Mouse (Mus musculus) limb, embryonic 14.5 days (tissue): ENCODE measurements around the gene Tuba1b. TPM values are rescaled to one million over a fixed set of nuclear protein-coding genes. Genes with fewer than 3 reads are reported as not detected.
A peak's percentile ranks its signal among the peaks of the same experiment; 100 is the strongest.

ENCODE experiments used
- ATAC-seq: fragments of 200-750 bp; cut with Nextera tagmentation; 2 replicates; pipeline ENCODE4 v1.8.0; 2017; ENCODE audit warnings: low read depth, moderate number of reproducible peaks, moderate TSS enrichment; ENCODE audit not compliant: low FRiP score
- DNase-seq: peaks from one replicate; pipeline ENCODE4 v3.0.0-alpha.2; 2015; ENCODE audit warnings: low spot score
- H3K27ac ChIP-seq: fragments of 300-500 bp; sonication (generic); replicated peaks from 2 replicates; pipeline ENCODE4 v1.5.1; 2014; ENCODE audit warnings: low read depth, mild to moderate bottlenecking, low read length, moderate library complexity, mixed read lengths
- H3K27me3 ChIP-seq: fragments of 300-500 bp; sonication (generic); 2 replicates; pipeline ENCODE4 v1.6.1; 2014; ENCODE audit warnings: low read length, mixed read lengths; ENCODE audit not compliant: control insufficient read depth, insufficient read depth
- H3K36me3 ChIP-seq: fragments of 300-500 bp; sonication (generic); 2 replicates; pipeline ENCODE4 v1.6.1; 2014; ENCODE audit warnings: mild to moderate bottlenecking, low read length, moderate library complexity, mixed read lengths; ENCODE audit not compliant: control insufficient read depth, insufficient read depth
- H3K4me1 ChIP-seq: fragments of 300-500 bp; sonication (generic); 2 replicates; pipeline ENCODE4 v1.6.1; 2014; ENCODE audit warnings: antibody characterized with exemption, low read length, mixed read lengths; ENCODE audit not compliant: control insufficient read depth, insufficient read depth
- H3K4me2 ChIP-seq: fragments of 300-500 bp; sonication (generic); replicated peaks from 2 replicates; pipeline ENCODE4 v1.6.1; 2014; ENCODE audit warnings: low read depth, mild to moderate bottlenecking, low read length, moderate library complexity; ENCODE audit not compliant: severe bottlenecking
- H3K4me3 ChIP-seq: fragments of 300-500 bp; sonication (generic); replicated peaks from 2 replicates; pipeline ENCODE4 v1.5.1; 2014; ENCODE audit warnings: low read length
- H3K9ac ChIP-seq: fragments of 300-500 bp; sonication (generic); 2 replicates; pipeline ENCODE4 v1.6.1; 2014; ENCODE audit warnings: mild to moderate bottlenecking, low read depth, low read length, moderate library complexity; ENCODE audit not compliant: severe bottlenecking
- H3K9me3 ChIP-seq: fragments of 300-500 bp; sonication (generic); 2 replicates; pipeline ENCODE4 v1.6.1; 2016; ENCODE audit warnings: low read length; ENCODE audit not compliant: control insufficient read depth
- POLR2A ChIP-seq: fragments of 200-500 bp; IDR thresholded peaks from 2 replicates; pipeline ENCODE4 v1.8.0; 2012; ENCODE audit warnings: inconsistent platforms, mild to moderate bottlenecking, moderate library complexity, borderline replicate concordance; ENCODE audit not compliant: insufficient read depth, insufficient read length; ENCODE audit errors: extremely low read depth
- WGBS: fragments of 180-500 bp; shearing (Covaris S2); extraction: QIAGEN DNeasy Blood & Tissue Kit; methylation state at CpG from one replicate; pipeline ENCODE4 v1.1.7; 2014; 5-methylcytosine and 5-hydroxymethylcytosine counted together
- polyA plus RNA-seq, 2 experiments: library from polyadenylated mRNA; depleted of rRNA in 1 of 2; stranded (reverse) in 1 of 2; unstranded in 1 of 2; fragments of >200 nt; fragmentation: Nextera tagmentation in 1 of 2; extraction: Ambion mirVana in 1 of 2; gene quantifications; 2 replicates each; pipeline versions ENCODE4 v1.2.1 to v1.2.3; 2012 to 2014

The Tuba1b gene
- polyA plus RNA-seq (2012; rRNA removed) (2,384 and 3,894 TPM in 2 replicates), polyA plus RNA-seq (2014; fragmentation: Nextera tagmentation; extraction: Ambion mirVana) (1,587 and 1,605 TPM in 2 replicates)

DNA sequence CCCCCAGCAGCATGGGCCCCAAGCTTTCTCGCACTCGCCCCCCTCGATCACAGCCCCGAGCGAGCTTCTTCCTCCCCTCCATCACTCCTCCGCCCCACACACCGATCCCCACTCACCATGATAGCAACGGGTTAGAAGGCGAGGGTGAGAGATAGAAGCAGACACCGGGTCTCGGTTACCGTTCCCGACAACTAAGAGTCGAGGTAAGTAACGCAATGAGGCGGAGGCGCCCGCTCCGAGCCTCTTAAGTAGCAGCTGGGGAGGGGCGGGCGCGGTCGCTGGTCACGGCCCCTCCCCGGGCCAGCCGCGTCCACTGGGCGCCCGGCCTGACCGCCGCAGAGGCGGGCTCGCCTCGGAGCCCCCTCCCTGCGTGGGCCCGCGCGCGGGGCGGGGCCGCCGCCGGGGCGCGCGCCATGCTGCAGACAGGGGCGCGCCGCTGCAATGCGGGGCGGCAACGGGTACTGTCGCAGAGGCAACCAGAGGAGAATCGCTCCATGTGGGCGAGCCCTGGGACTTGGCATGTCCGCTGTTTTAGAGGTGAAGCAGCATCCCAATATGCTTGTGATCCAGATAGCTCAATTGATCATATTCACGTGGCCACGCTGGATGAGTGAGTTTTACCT lies at the start of gene Tuba1b:
TSS of gene Tuba1b (minus strand) at position 349 of the 623 bp plus-strand sequence.
- Histone ChIP-seq H3K4me3 (peak within 1 kb of the TSS; percentile 73), H3K9ac (peak within 1 kb of the TSS; percentile 90), H3K4me1 (peaks cover 14% of the 10 kb centered on the region), H3K9me3 (no peaks in the 10 kb centered on the region), H3K27me3 (no peaks in the 10 kb centered on the region), H3K36me3 (peaks cover 16% of the 10 kb centered on the region), H3K4me2 (peak within 1 kb of the TSS; percentile 97), H3K27ac (peak within 1 kb of the TSS; percentile 98)
- under 1% methylated on average over 45 of the region's 58 CpGs for WGBS
- peak; percentile 94 for ATAC-seq
- TF ChIP-seq POLR2A, result peak; percentile 91; the same call in 1 of the 2 replicates
- DNase-seq, result peak; percentile 94

DNA sequence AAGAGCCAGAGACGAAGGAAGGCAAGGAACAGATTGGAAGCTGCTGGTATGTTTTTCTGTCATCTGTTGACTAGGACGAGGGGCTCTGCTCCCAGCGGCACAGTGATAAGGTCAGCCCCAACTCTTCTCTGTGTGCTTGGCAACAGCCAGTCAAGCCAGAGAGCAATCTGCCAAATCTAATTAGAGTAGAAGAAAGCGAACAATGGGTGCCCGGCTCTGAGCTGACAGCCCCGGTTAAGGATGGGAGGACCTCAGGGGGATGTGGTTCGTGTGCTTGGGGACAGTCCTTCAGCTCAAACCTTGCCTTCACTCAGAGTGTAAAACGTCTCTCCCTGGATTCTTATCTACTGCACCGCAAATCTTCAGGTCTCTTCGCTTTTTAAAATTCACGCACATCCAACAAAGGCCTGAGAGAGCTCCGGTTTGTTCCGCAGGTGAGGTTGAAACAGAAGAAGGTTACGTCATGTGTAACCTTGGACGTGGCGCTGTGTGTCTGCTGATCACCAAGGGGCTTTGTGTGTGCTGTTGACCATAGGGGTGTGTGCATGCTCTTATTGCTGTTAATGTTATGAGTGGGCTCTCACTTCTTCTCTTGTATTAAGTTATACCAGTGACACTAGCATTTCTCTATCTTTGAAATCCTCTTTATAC lies 49.2 kb upstream of the Tuba1b start:
- Histone ChIP-seq H3K27ac (no peak overlapping the region), H3K4me1 (peaks cover 16% of the 10 kb centered on the region), H3K9ac (no peak overlapping the region), H3K36me3 (no peaks in the 10 kb centered on the region), H3K4me3 (no peak overlapping the region), H3K9me3 (no peaks in the 10 kb centered on the region), H3K4me2 (no peak overlapping the region), H3K27me3 (no peaks in the 10 kb centered on the region)
- no peak for TF ChIP-seq POLR2A
- WGBS, result 52% methylated on average over 16 of the region's 16 CpGs
- ATAC-seq (no peak), DNase-seq (no peak)

DNA sequence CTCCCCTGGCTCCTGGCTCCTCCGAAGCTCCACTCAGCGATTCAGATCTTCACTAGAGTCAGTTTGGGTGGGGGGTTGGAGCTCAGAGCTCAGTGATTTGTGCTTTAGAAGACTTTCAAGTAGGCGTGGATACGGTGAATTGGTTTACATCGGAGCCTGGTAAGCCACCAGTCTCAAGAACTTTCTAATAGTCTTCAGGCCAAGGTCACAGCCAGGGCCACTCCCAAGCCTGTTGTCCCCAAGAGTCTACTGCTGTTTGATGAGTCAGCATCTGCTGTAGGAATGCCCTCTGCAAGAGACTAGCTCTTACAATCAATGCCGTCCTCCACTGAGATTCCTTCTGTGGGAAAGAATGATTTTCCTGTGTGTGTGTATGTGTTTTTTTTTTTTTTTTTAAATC lies 47.7 kb upstream of the Tuba1b start:
- Histone ChIP-seq H3K9ac (no peak overlapping the region), H3K9me3 (no peaks in the 10 kb centered on the region), H3K4me2 (no peak overlapping the region), H3K27ac (no peak overlapping the region), H3K27me3 (no peaks in the 10 kb centered on the region), H3K4me1 (peaks cover 23% of the 10 kb centered on the region), H3K4me3 (no peak overlapping the region), H3K36me3 (no peaks in the 10 kb centered on the region)
- TF ChIP-seq POLR2A, result no peak
- ATAC-seq, result no peak
- WGBS, result 85% methylated on average over 6 of the region's 6 CpGs
- DNase-seq, result no peak

DNA sequence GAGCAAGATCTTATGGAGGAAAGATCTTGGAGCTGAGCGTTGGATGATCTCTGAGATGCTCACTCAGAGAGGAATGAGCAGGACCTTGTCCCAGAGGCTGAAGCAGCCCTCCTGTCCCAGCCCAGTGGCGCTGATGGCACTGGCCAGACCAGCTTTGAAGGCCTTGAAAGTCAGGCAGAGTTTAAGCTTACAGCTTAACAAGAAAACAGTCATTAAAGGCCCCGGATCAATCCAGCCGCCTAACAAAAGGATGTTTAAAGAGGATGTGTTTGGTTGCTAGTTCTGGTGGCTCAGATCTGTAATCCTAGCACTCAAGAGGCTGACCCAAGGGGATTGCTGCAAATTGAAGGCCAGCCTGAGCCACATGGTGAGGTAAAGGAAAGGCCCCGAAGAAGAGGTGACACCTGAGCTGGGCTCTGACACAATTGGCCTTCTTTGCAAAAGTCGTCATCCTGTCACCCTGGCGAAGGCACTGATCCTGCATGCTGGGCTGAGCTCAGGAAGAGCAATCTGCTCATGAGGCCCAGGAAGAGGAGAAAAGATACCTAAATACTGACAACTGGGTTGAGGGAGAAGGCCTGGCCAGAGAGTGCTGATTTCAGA lies 45.7 kb upstream of the Tuba1b start:
- no peaks in the 10 kb centered on the region for H3K27me3 ChIP-seq
- H3K27ac ChIP-seq, result no peak overlapping the region
- DNase-seq, result no peak
- no peak for ATAC-seq
- no peak overlapping the region for H3K4me2 ChIP-seq
- no peak overlapping the region for H3K9ac ChIP-seq
- H3K9me3 ChIP-seq, result no peaks in the 10 kb centered on the region
- no peaks in the 10 kb centered on the region for H3K36me3 ChIP-seq
- TF ChIP-seq POLR2A, result no peak
- no peak overlapping the region for H3K4me3 ChIP-seq
- 44% methylated on average over 7 of the region's 7 CpGs for WGBS
- H3K4me1 ChIP-seq, result peaks cover 24% of the 10 kb centered on the region

DNA sequence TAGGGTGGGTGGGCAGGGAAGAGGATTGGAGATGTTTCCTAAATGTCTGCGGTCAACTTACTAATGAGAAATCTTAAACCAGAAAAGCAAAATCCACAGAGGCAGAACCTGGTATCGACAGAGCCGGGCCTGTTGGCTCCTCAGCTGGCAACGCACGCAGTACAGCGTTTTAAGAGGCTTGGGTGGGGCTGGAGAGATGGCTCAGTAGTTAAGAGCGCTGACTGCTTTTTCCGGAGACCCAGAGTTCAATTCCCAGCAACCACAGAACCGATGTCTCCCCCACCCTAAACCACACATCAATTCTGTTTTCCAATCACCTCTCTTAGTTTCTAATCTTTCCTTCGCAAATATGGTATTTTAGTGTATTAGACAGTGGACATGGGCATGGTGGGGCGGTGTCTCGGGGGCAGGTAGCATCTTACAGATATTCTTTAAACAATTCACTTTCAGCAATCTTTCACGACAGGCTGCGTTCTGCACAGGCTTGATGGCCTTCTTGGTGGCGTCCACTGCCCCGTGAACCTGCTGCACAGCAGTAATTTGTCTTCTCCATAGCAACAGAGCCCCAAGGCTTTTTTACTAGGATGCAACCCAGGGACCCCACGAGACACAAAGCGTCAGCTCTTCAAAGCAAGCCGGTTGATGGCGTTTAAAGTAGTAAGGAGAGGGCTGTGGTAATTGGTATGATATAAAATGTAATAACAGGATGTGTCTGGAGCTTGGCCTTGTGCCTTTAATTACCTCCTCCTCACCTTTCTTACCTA lies 44.2 kb upstream of the Tuba1b start:
- ATAC-seq, result no peak

More for the DNA sequence above, 44.2 kb upstream of the Tuba1b start:
- Histone ChIP-seq H3K27ac (peak overlapping the region; percentile 63; the same call in 1 of the 2 replicates), H3K4me1 (peaks cover 20% of the 10 kb centered on the region), H3K9ac (no peak overlapping the region), H3K4me3 (no peak overlapping the region), H3K27me3 (no peaks in the 10 kb centered on the region), H3K4me2 (peak overlapping the region; percentile 27; the same call in 1 of the 2 replicates), H3K9me3 (no peaks in the 10 kb centered on the region), H3K36me3 (no peaks in the 10 kb centered on the region)
- no peak for DNase-seq
- 40% methylated on average over 20 of the region's 20 CpGs for WGBS
- no peak for TF ChIP-seq POLR2A
